In genomic region chr6:87532953-87533710, GRCm38 (mm10) we compare ENCODE assay signal across 10 mouse cellular contexts. TPM values are rescaled to one million over a fixed set of nuclear protein-coding genes. Genes with fewer than 3 reads are reported as not detected.
DNase-seq lines count a peak whose midpoint lies in the region; ATAC-seq and TF ChIP-seq lines count a peak whose summit lies in the region.
"Had no signal": no experiment of that assay in that cellular context is flagged by ENCODE, and none has a peak within 500 bp of the region (broad histone marks: within the 10 kb centered on the region; RNA-seq: fewer than 3 reads in every experiment).

Gene Arhgap25, minus strand, starts transcription at chr6:87533259.

- H3K27me3 ChIP-seq in stomach, embryonic 16.5 days (ENCODE audit: control insufficient read depth, insufficient read depth, low read length), result no peaks in the 10 kb centered on the region
- H3K27me3 ChIP-seq in stomach, postnatal 0 days (ENCODE audit: control insufficient read depth, insufficient read depth, low read length), result no peaks in the 10 kb centered on the region
- no peaks in the 10 kb centered on the region for H3K27me3 ChIP-seq in forebrain, embryonic 16.5 days (replicated peaks; ENCODE audit: control insufficient read depth, insufficient read depth, low read length)
- H3K27me3 ChIP-seq: limb, embryonic 13.5 days had no signal

- ATAC-seq in stomach, embryonic 16.5 days (ENCODE audit: insufficient read depth, low FRiP score), result no peak
- no peak for ATAC-seq in stomach, postnatal 0 days (ENCODE audit: low FRiP score, low TSS enrichment)
- no peak for ATAC-seq in forebrain, embryonic 16.5 days

- no peak within 1 kb of the TSS for H3K9ac ChIP-seq in stomach, embryonic 16.5 days (ENCODE audit: low read length)
- no peak within 1 kb of the TSS for H3K9ac ChIP-seq in stomach, postnatal 0 days (ENCODE audit: low read length)
- no peak within 1 kb of the TSS for H3K9ac ChIP-seq in forebrain, embryonic 16.5 days (replicated peaks; ENCODE audit: low read depth, low read length)
- H3K9ac ChIP-seq: embryonic facial prominence, embryonic 13.5 days; limb, embryonic 13.5 days had no signal

- no peak for TF ChIP-seq CTCF in stomach, postnatal 0 days (IDR thresholded peaks at IDR 0.05; ENCODE audit: low read depth)

- no peak within 1 kb of the TSS for H3K4me3 ChIP-seq in stomach, embryonic 16.5 days (replicated peaks; ENCODE audit: low read length)
- H3K4me3 ChIP-seq in stomach, postnatal 0 days (ENCODE audit: low read depth, low read length), result no peak within 1 kb of the TSS
- H3K4me3 ChIP-seq in forebrain, embryonic 16.5 days (replicated peaks; ENCODE audit: low read length), result no peak within 1 kb of the TSS
- H3K4me3 ChIP-seq: embryonic facial prominence, embryonic 13.5 days; limb, embryonic 13.5 days had no signal

- 0 out of 2 replicates have a peak within 1 kb of the TSS, but pooled peaks have one; percentile 21 for H3K4me2 ChIP-seq in stomach, embryonic 16.5 days (ENCODE audit: low read depth, low read length)
- H3K4me2 ChIP-seq in stomach, postnatal 0 days (replicated peaks; ENCODE audit: low read depth), result no peak within 1 kb of the TSS
- no peak within 1 kb of the TSS for H3K4me2 ChIP-seq in forebrain, embryonic 16.5 days (ENCODE audit: low read length)
- H3K4me2 ChIP-seq: embryonic facial prominence, embryonic 13.5 days; limb, embryonic 13.5 days had no signal

- DNase-seq in adrenal gland, adult (ENCODE audit: inconsistent age in 2 of 2, low spot score in 1 of 2), result peak; percentile 13 to 30
- no peak for DNase-seq in adrenal gland, postnatal 36 days
- no peak for DNase-seq in stomach, postnatal 0 days (ENCODE audit: low spot score)
- DNase-seq in lung, postnatal 14 days, result peak; percentile 24
- DNase-seq in thymus, postnatal 10 days (ENCODE audit: low spot score in 2 of 2), result peak; percentile 55 to 70
- DNase-seq in cerebellum, postnatal 4 days (ENCODE audit: low spot score in 2 of 2), result no peak

- no peaks in the 10 kb centered on the region; the same call in 1 of the 2 replicates for H3K4me1 ChIP-seq in stomach, embryonic 16.5 days (ENCODE audit: control insufficient read depth, insufficient read depth, low read length)
- H3K4me1 ChIP-seq in stomach, postnatal 0 days (replicated peaks; ENCODE audit: control insufficient read depth, insufficient read depth), result no peaks in the 10 kb centered on the region
- H3K4me1 ChIP-seq in forebrain, embryonic 16.5 days (replicated peaks; ENCODE audit: control insufficient read depth, insufficient read depth, low read length), result 0 out of 2 replicates have a peak, but pooled peaks cover 5% of the 10 kb centered on the region

- no peak within 1 kb of the TSS; the same call in 1 of the 2 replicates for H3K27ac ChIP-seq in stomach, embryonic 16.5 days (ENCODE audit: low read length)
- H3K27ac ChIP-seq in stomach, postnatal 0 days (replicated peaks), result no peak within 1 kb of the TSS
- H3K27ac ChIP-seq in forebrain, embryonic 16.5 days (ENCODE audit: low read length), result no peak within 1 kb of the TSS
- H3K27ac ChIP-seq: embryonic facial prominence, embryonic 13.5 days; limb, embryonic 13.5 days had no signal

- no peak for TF ChIP-seq EP300 in stomach, postnatal 0 days (optimal IDR thresholded peaks at IDR 0.05)

- no peaks in the 10 kb centered on the region for H3K36me3 ChIP-seq in stomach, embryonic 16.5 days (ENCODE audit: control insufficient read depth, insufficient read depth, low read length)
- no peaks in the 10 kb centered on the region for H3K36me3 ChIP-seq in stomach, postnatal 0 days (ENCODE audit: control insufficient read depth, insufficient read depth, low read length)
- H3K36me3 ChIP-seq in forebrain, embryonic 16.5 days (ENCODE audit: control insufficient read depth, insufficient read depth), result no peaks in the 10 kb centered on the region
- H3K36me3 ChIP-seq: embryonic facial prominence, embryonic 13.5 days; limb, embryonic 13.5 days had no signal

- 49% methylated on average over 14 of the region's 14 CpGs for WGBS in stomach, embryonic 16.5 days
- 56% methylated on average over 14 of the region's 14 CpGs for WGBS in stomach, postnatal 0 days
- 50% methylated on average over 14 of the region's 14 CpGs for WGBS in forebrain, embryonic 16.5 days

- no peaks in the 10 kb centered on the region for H3K9me3 ChIP-seq in stomach, embryonic 16.5 days (replicated peaks; ENCODE audit: control insufficient read depth, low read length)
- H3K9me3 ChIP-seq in stomach, postnatal 0 days (ENCODE audit: control insufficient read depth, low read length), result no peaks in the 10 kb centered on the region
- H3K9me3 ChIP-seq in forebrain, embryonic 16.5 days (ENCODE audit: control insufficient read depth, low read length), result no peaks in the 10 kb centered on the region
- H3K9me3 ChIP-seq: embryonic facial prominence, embryonic 13.5 days; limb, embryonic 13.5 days had no signal

RNA-seq across cellular contexts. Expression of gene Arhgap25, which starts in this region (rescaled TPM):
- total RNA-seq in adrenal gland, postnatal 36 days (2021), result 1 to 10 TPM; 2.8 to 3.7 TPM
- polyA plus RNA-seq in stomach, embryonic 16.5 days (2015; fragmentation: Nextera tagmentation; extraction: Ambion mirVana), result 6.4 and 8.2 TPM in 2 replicates
- polyA plus RNA-seq in stomach, postnatal 0 days (2015; fragmentation: Nextera tagmentation; extraction: Ambion mirVana), result 3.6 and 3.7 TPM in 2 replicates
- polyA plus RNA-seq in forebrain, embryonic 16.5 days (2015; fragmentation: Nextera tagmentation; extraction: Ambion mirVana), result 2.2 and 2.7 TPM in 2 replicates

Comparison
In these comparisons a context has a peak if more than half of its experiments do, and no peak if none do; other contexts are left out.
1. DNase-seq: peak in adrenal gland, adult (2 of 2), lung, postnatal 14 days (single experiment) and thymus, postnatal 10 days (2 of 2); none in adrenal gland, postnatal 36 days (0 of 2), stomach, postnatal 0 days (single experiment) and cerebellum, postnatal 4 days (0 of 2).